Mouse (Mus musculus) olfactory bulb, adult 2 months (tissue): ENCODE results near the gene Il4.

ENCODE experiments used
- CTCF ChIP-seq: fragments of 200-500 bp; IDR thresholded peaks from 2 replicates; pipeline ENCODE4 v1.5.1; 2012; ENCODE audit warnings: low read depth, mild to moderate bottlenecking, low read length, moderate library complexity; ENCODE audit not compliant: insufficient read depth
- POLR2A ChIP-seq: fragments of 200-500 bp; IDR thresholded peaks from 2 replicates; pipeline ENCODE4 v1.6.1; 2012; ENCODE audit warnings: mild to moderate bottlenecking, low read depth, low read length, moderate library complexity; ENCODE audit not compliant: insufficient read depth

- TF ChIP-seq CTCF (no peak), POLR2A (no peak)
Observed at GRCm38 (mm10) chr11:53622440-53622806, 4.0 kb upstream of the Il4 start.
